Mouse (Mus musculus): ENCODE data around the gene Fam53a.

Fam53a gene

DNA sequence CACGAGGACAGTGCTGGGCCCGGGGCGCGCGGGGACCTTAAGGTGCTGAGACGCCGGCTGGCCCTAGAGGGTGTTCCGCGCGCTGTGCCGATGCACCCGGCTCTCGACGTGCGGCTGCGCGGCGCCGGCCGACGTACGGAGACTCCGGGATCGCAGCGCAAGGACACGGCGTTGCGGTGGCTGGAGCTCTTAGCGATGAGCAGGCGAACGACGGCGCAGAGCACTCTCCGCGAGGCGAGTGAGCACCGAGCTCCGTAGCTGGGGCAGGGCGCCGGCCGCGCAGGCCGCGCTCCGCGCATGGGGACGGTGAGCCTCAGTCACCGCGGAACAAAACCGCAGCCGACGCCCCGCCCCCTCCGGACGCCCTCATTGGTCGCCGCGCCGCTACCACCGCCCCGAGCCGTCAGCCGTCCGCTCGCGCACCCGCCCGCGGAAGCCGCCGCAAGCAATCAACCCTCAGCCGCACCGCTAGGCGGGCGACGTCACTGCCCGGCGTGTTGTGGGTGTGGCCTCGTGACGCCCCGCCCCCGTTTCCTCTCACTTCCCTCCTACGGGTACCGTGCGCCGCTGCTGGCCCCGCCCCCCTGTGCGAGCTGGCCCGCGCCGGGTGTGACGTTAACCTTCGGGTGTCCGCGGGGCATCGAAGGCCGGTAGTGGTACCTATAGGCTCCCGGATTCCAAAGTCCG is at the start of gene Fam53a, which contains the start of gene Gm9903:
Gene Fam53a, minus strand, starts transcription at position 335 of the 687 bp plus-strand sequence.
Gene Gm9903, plus strand, starts transcription at position 625 of the 687 bp plus-strand sequence.
- peak; percentile 100 for DNase-seq (ENCODE audit: low spot score in 2 of 2)

- no peak for DNase-seq (ENCODE audit: low spot score in 2 of 2)
Measured at GRCm38 (mm10) chr5:33678244-33678643, 48.8 kb upstream of the Fam53a start.

GRCm38 (mm10) chr5:33675964-33676363 is 46.5 kb upstream of the Fam53a start:
- peak in 1 of 2 experiments; percentile 31 for DNase-seq (ENCODE audit: low spot score in 2 of 2)

DNA sequence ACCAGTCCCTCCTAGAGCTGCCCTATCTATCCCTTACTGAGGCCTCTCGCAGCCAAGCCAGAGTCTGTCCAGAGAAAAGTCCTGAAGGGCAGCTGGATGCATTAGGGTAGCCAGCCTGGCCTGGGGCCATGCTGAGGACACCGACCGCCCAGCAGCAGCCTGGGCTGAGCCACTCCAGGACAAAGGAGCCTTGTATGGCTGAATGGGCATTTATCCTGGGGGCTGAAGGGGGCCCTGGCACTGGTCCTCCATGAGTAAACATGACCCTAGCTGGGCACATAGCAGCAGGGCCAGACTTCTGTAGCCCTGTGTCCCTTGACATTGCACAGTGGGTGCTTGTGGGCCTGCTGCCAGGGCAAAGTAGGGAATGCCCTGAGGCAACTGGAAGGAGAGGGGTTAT is 45.0 kb upstream of the Fam53a start:
- no peak for DNase-seq (ENCODE audit: low spot score in 2 of 2)

GRCm38 (mm10) chr5:33671659-33672058 is 42.2 kb upstream of the Fam53a start:
- DNase-seq (ENCODE audit: low spot score in 2 of 2): no peak

DNA sequence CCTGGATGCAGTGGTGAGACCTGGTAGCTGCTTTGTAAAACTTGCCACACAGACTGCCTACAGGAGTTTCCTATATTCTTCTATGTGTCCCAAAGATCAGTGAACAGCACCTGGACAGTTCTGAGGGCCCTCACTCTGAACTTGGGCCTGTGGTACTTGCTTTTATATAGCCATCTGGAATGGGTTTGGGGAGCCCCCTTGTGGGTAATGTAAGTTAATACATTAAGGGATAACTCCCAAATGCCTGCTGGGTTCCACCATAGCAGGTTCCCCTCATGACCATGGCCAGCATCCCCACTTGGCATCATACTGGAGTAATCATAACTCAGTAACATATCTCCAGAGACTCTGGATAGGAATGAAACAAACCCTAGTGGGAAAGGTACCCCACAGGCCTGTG is 38.8 kb upstream of the Fam53a start:
- DNase-seq (ENCODE audit: low spot score in 2 of 2): no peak

DNA sequence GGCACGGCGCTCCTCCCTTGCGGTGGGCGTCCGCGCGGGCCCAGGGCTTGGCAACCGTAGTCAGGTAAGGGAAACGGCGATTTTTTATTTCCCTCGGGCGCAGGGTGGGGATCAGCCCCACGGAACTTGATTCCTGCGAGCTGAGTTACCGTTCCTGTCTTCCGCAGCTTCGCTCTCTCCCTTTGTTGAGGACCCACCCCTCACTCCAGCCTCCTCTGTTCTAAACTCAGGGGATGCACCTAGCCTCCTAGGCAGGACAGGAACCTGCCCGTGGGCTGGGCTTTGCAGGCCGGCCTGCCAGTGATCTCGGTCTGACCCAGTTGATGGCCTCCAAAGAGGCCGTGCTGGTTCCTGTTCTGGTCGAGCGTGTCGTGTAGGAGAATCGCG is 29.2 kb upstream of the Fam53a start:
- no peak for DNase-seq (ENCODE audit: low spot score in 2 of 2)

DNA sequence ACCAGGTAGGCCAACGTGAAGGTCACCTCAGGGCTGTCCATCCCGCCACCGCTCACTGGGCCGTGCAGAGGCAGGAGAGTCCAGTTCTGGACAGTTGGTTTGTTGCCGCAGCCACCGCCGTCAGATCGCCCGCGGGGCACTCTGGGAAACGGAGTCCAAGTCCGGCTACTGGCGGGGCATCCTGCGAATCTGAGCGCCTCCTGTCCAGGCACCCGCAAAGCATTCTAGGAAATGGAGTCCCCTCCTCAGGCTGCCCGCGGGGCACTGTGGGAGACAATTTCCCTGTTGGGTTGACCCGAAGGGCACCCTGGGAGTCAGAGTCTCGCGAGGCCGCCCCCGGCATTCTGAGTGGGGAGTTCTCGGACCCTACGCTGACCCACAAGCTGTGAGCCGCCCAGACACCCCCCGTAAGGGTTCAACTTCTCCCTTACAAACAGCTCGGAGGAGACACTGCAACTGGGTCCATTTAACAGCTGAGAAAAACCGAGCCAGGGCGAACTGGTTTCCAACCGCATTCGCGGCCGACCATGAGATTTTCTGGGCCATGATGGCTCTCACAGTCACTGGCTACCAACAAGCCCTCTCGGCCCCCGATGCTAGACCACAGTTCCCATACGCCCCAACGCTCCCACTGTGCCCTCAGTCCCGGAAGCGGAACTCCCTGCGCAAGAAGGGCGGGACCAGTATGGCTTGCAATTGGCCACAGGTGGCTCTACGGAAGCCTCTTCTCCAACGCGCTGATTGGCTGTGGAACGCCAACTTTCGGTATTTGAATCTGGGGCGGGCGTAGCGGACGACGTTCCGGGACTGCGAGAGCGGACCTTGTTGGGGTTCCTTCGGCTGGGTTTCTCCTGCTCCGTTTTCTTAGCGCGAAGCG is 28.6 kb upstream of the Fam53a start, which contains the start of the genes Tacc3 and Tmem129:
Gene Tacc3, plus strand, starts transcription at position 342 of the 877 bp plus-strand sequence.
Gene Tmem129, minus strand, starts transcription at position 630 of the 877 bp plus-strand sequence.
- peak; percentile 97 to 98 for DNase-seq (ENCODE audit: low spot score in 2 of 2)

DNA sequence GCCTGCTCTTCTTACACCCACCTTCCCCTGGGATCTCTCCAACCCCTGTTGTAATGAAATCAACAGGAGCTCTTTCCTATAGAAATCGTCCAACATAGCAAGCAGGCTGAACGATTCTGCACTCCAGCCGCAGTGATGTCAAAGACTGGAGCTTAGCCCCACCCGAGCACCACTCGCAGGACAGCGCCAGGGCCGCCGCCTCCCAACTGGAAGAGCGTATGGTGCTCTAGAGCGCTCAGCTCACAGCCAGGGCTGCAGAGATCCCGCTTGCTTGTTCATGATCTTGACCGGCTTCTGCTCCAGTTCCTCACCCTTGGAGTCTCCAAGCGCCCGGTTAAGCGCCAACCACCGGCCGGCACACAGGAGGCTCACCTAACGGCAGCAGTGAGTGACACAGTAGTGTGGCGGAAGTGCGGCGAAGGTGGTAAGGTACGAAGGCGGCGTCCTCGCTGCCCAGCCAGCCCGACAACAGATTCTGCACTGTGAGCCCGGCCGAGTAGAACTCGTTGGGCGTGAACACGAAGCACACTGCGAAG is 27.9 kb upstream of the Fam53a start:
- DNase-seq (ENCODE audit: low spot score in 2 of 2): no peak

- DNase-seq (ENCODE audit: low spot score in 2 of 2): no peak
Measured at GRCm38 (mm10) chr5:33656739-33657138, 27.3 kb upstream of the Fam53a start.

- DNase-seq (ENCODE audit: low spot score in 2 of 2): no peak
Measured at GRCm38 (mm10) chr5:33655251-33655840, 25.9 kb upstream of the Fam53a start.

DNA sequence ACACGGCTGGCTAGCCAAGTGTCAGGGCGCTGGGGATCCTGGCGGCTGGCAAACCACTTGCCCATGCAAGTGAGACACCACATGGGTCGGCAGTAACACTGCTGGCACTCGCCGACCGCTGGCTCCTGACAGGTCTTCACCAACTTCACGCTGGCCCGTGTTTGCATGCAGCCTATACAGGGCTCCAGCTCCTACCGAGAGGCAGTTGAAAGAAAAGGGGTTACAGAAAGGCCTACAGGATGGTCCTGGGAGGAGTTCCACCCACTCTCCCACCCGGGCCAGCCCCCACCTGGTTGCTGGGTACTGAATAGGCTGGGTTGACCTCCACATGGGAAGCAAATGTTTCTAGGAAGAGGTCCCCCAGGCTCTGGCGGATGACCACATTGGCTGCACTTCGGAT is 25.0 kb upstream of the Fam53a start:
- no peak for DNase-seq (ENCODE audit: low spot score in 2 of 2)

- DNase-seq (ENCODE audit: low spot score in 2 of 2): no peak
Measured at GRCm38 (mm10) chr5:33652783-33653173, 23.3 kb upstream of the Fam53a start.

GRCm38 (mm10) chr5:33651921-33652782 is 22.7 kb upstream of the Fam53a start, which contains the start of gene Slbp:
Gene Slbp (minus strand): TSS chr5:33652574.
- peak; percentile 93 to 96 for DNase-seq (ENCODE audit: low spot score in 2 of 2)

- DNase-seq (ENCODE audit: low spot score in 2 of 2): no peak
Measured at GRCm38 (mm10) chr5:33651541-33651920, 22.1 kb upstream of the Fam53a start.

GRCm38 (mm10) chr5:33651017-33651416 is 21.6 kb upstream of the Fam53a start:
- DNase-seq (ENCODE audit: low spot score in 2 of 2): no peak

- DNase-seq (ENCODE audit: low spot score in 2 of 2): peak in 1 of 2 experiments; percentile 27
Measured at GRCm38 (mm10) chr5:33640652-33641051, 11.2 kb upstream of the Fam53a start.

GRCm38 (mm10) chr5:33638826-33639225 is 9.4 kb upstream of the Fam53a start:
- no peak for DNase-seq (ENCODE audit: low spot score in 2 of 2)

- no peak for DNase-seq (ENCODE audit: low spot score in 2 of 2)
Measured at GRCm38 (mm10) chr5:33637606-33638350, 8.3 kb upstream of the Fam53a start.

GRCm38 (mm10) chr5:33635361-33635760 is 5.9 kb upstream of the Fam53a start:
- no peak for DNase-seq (ENCODE audit: low spot score in 2 of 2)

Measured in urinary bladder, postnatal 36 days (tissue).